Mouse (Mus musculus) liver, embryonic 14.5 days (tissue): ENCODE results near the gene Fus. TPM values are rescaled to one million over a fixed set of nuclear protein-coding genes. Genes with fewer than 3 reads are reported as not detected.

ENCODE experiments used
- ATAC-seq: fragments of 200-750 bp; cut with Nextera tagmentation; 2 replicates; pipeline ENCODE4 v1.8.0; 2017; ENCODE audit warnings: moderate number of reproducible peaks, mild to moderate bottlenecking, moderate library complexity; ENCODE audit not compliant: insufficient read depth
- DNase-seq, 3 experiments: peaks; one replicate each; pipeline ENCODE4 v3.0.0-alpha.2; 2012 to 2013; ENCODE audit warnings: low read depth in 3 of 3, low spot score in 3 of 3
- H3K27ac ChIP-seq: fragments of 300-500 bp; sonication (generic); 2 replicates; pipeline ENCODE4 v1.5.1; 2014; ENCODE audit warnings: moderate library complexity, mild to moderate bottlenecking, control low read depth, inconsistent platforms
- H3K27me3 ChIP-seq: fragments of 300-500 bp; sonication (generic); 2 replicates; pipeline ENCODE4 v1.6.1; 2014; ENCODE audit warnings: mild to moderate bottlenecking, low read length, moderate library complexity; ENCODE audit not compliant: control insufficient read depth, insufficient read depth
- H3K36me3 ChIP-seq: fragments of 300-500 bp; sonication (generic); replicated peaks from 2 replicates; pipeline ENCODE4 v1.6.1; 2014; ENCODE audit warnings: low read depth; ENCODE audit not compliant: control insufficient read depth, insufficient read depth
- H3K4me1 ChIP-seq, 2 experiments: fragments of 200-500 bp in 1 of 2; fragments of 300-500 bp in 1 of 2; sonication (generic) in 1 of 2; replicated peaks; 2 replicates each; pipeline ENCODE4 v1.6.1; 2012 to 2014; ENCODE audit warnings: antibody characterized with exemption in 1 of 2, inconsistent platforms in 1 of 2, low read length in 1 of 2; ENCODE audit not compliant: control insufficient read depth in 2 of 2, insufficient read depth in 2 of 2
- H3K4me2 ChIP-seq: fragments of 300-500 bp; sonication (generic); 2 replicates; pipeline ENCODE4 v1.6.1; 2014; ENCODE audit warnings: low read depth, mild to moderate bottlenecking, control low read depth, moderate library complexity
- H3K4me3 ChIP-seq, 2 experiments: fragments of 200-500 bp in 1 of 2; fragments of 300-500 bp in 1 of 2; sonication (generic) in 1 of 2; 2 replicates each; pipeline ENCODE4 v1.5.1; 2012 to 2014; ENCODE audit warnings: low read depth in 2 of 2, low read length in 2 of 2, mild to moderate bottlenecking in 2 of 2, control low read depth in 1 of 2, inconsistent platforms in 1 of 2, moderate library complexity in 1 of 2; ENCODE audit not compliant: insufficient read depth in 1 of 2
- H3K9ac ChIP-seq: fragments of 300-500 bp; sonication (generic); replicated peaks from 2 replicates; pipeline ENCODE4 v1.6.1; 2014; ENCODE audit warnings: mild to moderate bottlenecking, control low read depth, moderate library complexity
- H3K9me3 ChIP-seq: fragments of 300-500 bp; sonication (generic); 2 replicates; pipeline ENCODE4 v1.6.1; 2016; ENCODE audit warnings: low read length, mixed read lengths; ENCODE audit not compliant: control insufficient read depth
- CTCF ChIP-seq: IDR thresholded peaks from 2 replicates; pipeline ENCODE4 v1.5.1; 2016; ENCODE audit warnings: antibody characterized with exemption, low read depth, control low read depth
- EP300 ChIP-seq: IDR thresholded peaks from 2 replicates; pipeline ENCODE4 v1.6.1; 2016; ENCODE audit warnings: antibody characterized with exemption, low read depth
- WGBS: fragments of 180-500 bp; shearing (Covaris S2); extraction: QIAGEN DNeasy Blood & Tissue Kit; methylation state at CpG from one replicate; pipeline ENCODE4 v1.1.7; 2014; ENCODE audit not compliant: insufficient replicate concordance; 5-methylcytosine and 5-hydroxymethylcytosine counted together
- polyA plus RNA-seq, 2 experiments: library from polyadenylated mRNA; depleted of rRNA in 1 of 2; stranded (reverse) in 1 of 2; unstranded in 1 of 2; fragments of >200 nt; fragmentation: Nextera tagmentation in 1 of 2; extraction: Ambion mirVana in 1 of 2; gene quantifications; 2 replicates each; pipeline versions ENCODE4 v1.2.1 to v1.2.3; 2012 to 2014

Fus gene
- polyA plus RNA-seq, 2 experiments: 15.8 to 278 TPM

DNA sequence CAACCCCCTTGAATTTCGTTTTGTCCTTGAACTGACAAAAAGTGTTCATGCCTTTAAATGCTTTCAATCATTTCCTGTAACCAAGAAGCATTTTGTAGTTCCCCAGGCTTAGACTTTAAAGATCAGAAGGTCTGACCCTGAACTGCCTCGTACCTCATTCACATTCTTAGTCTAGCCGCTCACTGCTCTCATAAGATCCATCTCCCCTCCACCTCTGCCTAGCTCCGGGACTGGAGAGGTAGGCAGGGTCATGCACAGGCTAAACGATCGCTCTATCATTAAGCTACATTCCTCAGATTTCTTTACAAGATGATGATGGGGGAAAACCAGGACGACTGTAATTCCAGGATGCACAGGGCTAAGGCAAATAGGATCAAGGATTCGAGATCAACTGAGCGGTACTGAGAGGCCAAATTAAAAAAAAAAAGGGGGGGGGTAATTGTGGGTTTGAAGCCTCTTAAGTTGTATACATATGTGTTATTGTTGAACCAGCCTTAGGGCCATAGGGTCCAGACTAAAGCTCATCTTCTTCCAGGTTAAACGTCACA, 812 bp upstream of the Fus start:
- peak overlapping the region; percentile 82 for H3K27ac ChIP-seq
- no peaks in the 10 kb centered on the region for H3K9me3 ChIP-seq
- H3K9ac ChIP-seq: peak overlapping the region; percentile 84
- 22% methylated on average over 10 of the region's 10 CpGs for WGBS
- no peak for ATAC-seq
- peaks cover 9 to 10% of the 10 kb centered on the region in 2 experiments for H3K4me1 ChIP-seq
- H3K4me3 ChIP-seq: peak overlapping the region; percentile 75 to 95
- no peaks in the 10 kb centered on the region for H3K27me3 ChIP-seq
- peaks cover 20% of the 10 kb centered on the region for H3K36me3 ChIP-seq
- DNase-seq: peak in 1 of 3 experiments; percentile 13
- TF ChIP-seq CTCF (no peak), EP300 (no peak)
- peak overlapping the region; percentile 96 for H3K4me2 ChIP-seq

GRCm38 (mm10) chr7:127967922-127968828, 918 bp downstream of the Fus start:
- Histone ChIP-seq H3K4me1 (peaks cover 9 to 10% of the 10 kb centered on the region in 2 experiments), H3K9ac (peak overlapping the region; percentile 84), H3K27me3 (no peaks in the 10 kb centered on the region), H3K36me3 (peaks cover 37% of the 10 kb centered on the region), H3K27ac (peak overlapping the region; percentile 82), H3K4me2 (peak overlapping the region; percentile 96), H3K4me3 (peak overlapping the region; percentile 86 to 95), H3K9me3 (no peaks in the 10 kb centered on the region)
- WGBS: under 1% methylated on average over 42 of the region's 42 CpGs
- peak; percentile 49 to 58 (median 52) for DNase-seq
- ATAC-seq: peak; percentile 67
- TF ChIP-seq EP300 (no peak), CTCF (no peak)

GRCm38 (mm10) chr7:127974413-127974930, 7.2 kb downstream of the Fus start:
- no peak overlapping the region for H3K27ac ChIP-seq
- WGBS: 91% methylated on average over 2 of the region's 2 CpGs
- no peak for TF ChIP-seq EP300
- no peak for TF ChIP-seq CTCF
- no peak overlapping the region for H3K4me2 ChIP-seq
- no peaks in the 10 kb centered on the region for H3K9me3 ChIP-seq
- H3K9ac ChIP-seq: no peak overlapping the region
- no peak for DNase-seq
- H3K27me3 ChIP-seq: no peaks in the 10 kb centered on the region
- no peak for ATAC-seq
- H3K4me1 ChIP-seq: peaks cover 0 to 2% of the 10 kb centered on the region in 2 experiments; a peak in 3 of 4 replicates
- no peak overlapping the region for H3K4me3 ChIP-seq
- peaks cover 96% of the 10 kb centered on the region for H3K36me3 ChIP-seq

DNA sequence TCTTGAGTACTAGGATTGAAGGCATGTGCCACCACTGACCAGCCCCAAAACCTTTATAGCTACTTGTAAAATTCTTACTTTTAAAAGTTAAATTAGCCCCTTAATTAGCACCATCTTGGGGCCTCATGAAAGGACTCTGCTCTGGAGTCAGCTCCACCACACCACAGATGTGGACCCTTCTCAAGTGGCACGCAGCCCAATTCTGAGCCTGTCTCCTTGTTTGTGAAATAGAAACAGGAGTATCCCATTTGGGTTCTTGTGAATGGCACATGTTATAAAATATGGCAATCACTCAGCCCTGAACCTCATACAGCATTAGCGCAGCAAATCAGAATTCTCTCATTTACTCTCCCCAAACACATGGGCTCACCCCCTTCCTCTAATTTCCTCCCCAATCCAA, 11.6 kb downstream of the Fus start:
- no peak overlapping the region for H3K9ac ChIP-seq
- H3K4me3 ChIP-seq: no peak overlapping the region
- ATAC-seq (no peak), DNase-seq (no peak)
- no peaks in the 10 kb centered on the region for H3K9me3 ChIP-seq
- no peak overlapping the region for H3K27ac ChIP-seq
- H3K4me2 ChIP-seq: no peak overlapping the region
- WGBS: 97% methylated on average over 2 of the region's 2 CpGs
- peaks cover 98% of the 10 kb centered on the region for H3K36me3 ChIP-seq
- TF ChIP-seq EP300: no peak
- TF ChIP-seq CTCF: no peak
- no peaks in the 10 kb centered on the region for H3K27me3 ChIP-seq
- H3K4me1 ChIP-seq: no peaks in the 10 kb centered on the region

DNA sequence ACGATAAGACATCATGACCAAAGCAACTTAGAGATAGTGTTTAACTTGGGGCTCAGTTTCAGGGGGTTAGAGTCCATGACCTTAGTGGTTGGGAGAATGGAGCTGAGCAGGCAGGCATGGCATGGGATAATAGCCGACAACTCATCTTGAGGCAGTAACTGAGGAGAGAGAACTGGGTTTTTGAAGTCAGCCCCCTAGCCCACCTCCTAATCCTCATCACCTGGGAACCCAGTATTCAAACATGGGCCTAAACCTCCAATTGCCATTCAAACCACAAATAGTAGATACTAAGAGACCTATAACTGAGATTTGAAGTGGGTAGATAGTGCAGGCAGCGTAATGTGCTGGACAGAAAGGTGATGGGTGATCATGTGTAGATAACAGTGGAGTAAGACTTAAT, 13.3 kb downstream of the Fus start:
- no peaks in the 10 kb centered on the region for H3K27me3 ChIP-seq
- ATAC-seq: no peak
- no peak overlapping the region for H3K4me3 ChIP-seq
- H3K4me2 ChIP-seq: no peak overlapping the region
- WGBS: 91% methylated on average over 3 of the region's 3 CpGs
- H3K9me3 ChIP-seq: no peaks in the 10 kb centered on the region
- H3K27ac ChIP-seq: no peak overlapping the region
- H3K4me1 ChIP-seq: no peaks in the 10 kb centered on the region
- peaks cover 98% of the 10 kb centered on the region for H3K36me3 ChIP-seq
- TF ChIP-seq EP300 (no peak), CTCF (no peak)
- no peak overlapping the region for H3K9ac ChIP-seq
- DNase-seq: no peak
